Mouse (Mus musculus) cerebellum, adult 11 months (tissue): ENCODE data around the gene Dpep2nb.
"Not testable (repeated sequence)": the region's sequence is repeated elsewhere in the genome, so short reads cannot be mapped to it uniquely, and the experiment has no call there.

Source experiments
- DNase-seq: peaks from one replicate; pipeline ENCODE4 v3.0.0; 2022

Dpep2nb gene

GRCm38 (mm10) chr8:106005875-106006274 is at the start of gene Dpep2nb:
Gene Dpep2nb, minus strand, starts transcription at chr8:106005975.
- DNase-seq: no peak

GRCm38 (mm10) chr8:106055038-106055437 is 49.3 kb upstream of the Dpep2nb start:
- DNase-seq: no peak

GRCm38 (mm10) chr8:106054190-106054811 is 48.5 kb upstream of the Dpep2nb start:
- no peak for DNase-seq

GRCm38 (mm10) chr8:106052510-106053089 is 46.8 kb upstream of the Dpep2nb start:
- no peak for DNase-seq

GRCm38 (mm10) chr8:106051068-106051467 is 45.3 kb upstream of the Dpep2nb start:
- DNase-seq: no peak

- DNase-seq: no peak
These were observed 44.1 kb upstream of the Dpep2nb start for GRCm38 (mm10) chr8:106049840-106050239.

GRCm38 (mm10) chr8:106047854-106048630 is 42.3 kb upstream of the Dpep2nb start:
- DNase-seq: no peak

GRCm38 (mm10) chr8:106046872-106047559 is 41.2 kb upstream of the Dpep2nb start:
- DNase-seq: no peak

- DNase-seq: no peak
These were observed 38.4 kb upstream of the Dpep2nb start for GRCm38 (mm10) chr8:106044151-106044550.

- DNase-seq: no peak
These were observed 37.3 kb upstream of the Dpep2nb start for GRCm38 (mm10) chr8:106043055-106043454.

- no peak for DNase-seq
These were observed 34.4 kb upstream of the Dpep2nb start for GRCm38 (mm10) chr8:106040218-106040617.

GRCm38 (mm10) chr8:106039605-106040004 is 33.8 kb upstream of the Dpep2nb start:
- DNase-seq: no peak

- no peak for DNase-seq
These were observed 32.9 kb upstream of the Dpep2nb start for GRCm38 (mm10) chr8:106038721-106039120.

GRCm38 (mm10) chr8:106022483-106022882 is 16.7 kb upstream of the Dpep2nb start:
- peak; percentile 82 for DNase-seq

- no peak for DNase-seq
These were observed 12.3 kb upstream of the Dpep2nb start for GRCm38 (mm10) chr8:106018039-106018438.

- no peak for DNase-seq
These were observed 11.4 kb upstream of the Dpep2nb start for GRCm38 (mm10) chr8:106017130-106017529.

- no peak for DNase-seq
These were observed 10.5 kb upstream of the Dpep2nb start for GRCm38 (mm10) chr8:106016284-106016683.

- not testable (repeated sequence) for DNase-seq
These were observed 6.4 kb upstream of the Dpep2nb start for GRCm38 (mm10) chr8:106012203-106012602.

- no peak for DNase-seq
These were observed 5.8 kb upstream of the Dpep2nb start, which contains the start of gene Ddx28 for GRCm38 (mm10) chr8:106011643-106011986. Gene Ddx28, minus strand, starts transcription at chr8:106011882.

- DNase-seq: peak; percentile 89
These were observed 5.2 kb upstream of the Dpep2nb start for GRCm38 (mm10) chr8:106010748-106011642.

GRCm38 (mm10) chr8:106007891-106008290 is 2.1 kb upstream of the Dpep2nb start:
- not testable (repeated sequence) for DNase-seq

- DNase-seq: no peak
These were observed 1.4 kb upstream of the Dpep2nb start for GRCm38 (mm10) chr8:106007135-106007534.
